ENCODE assay signal across 7 mouse cellular contexts in genomic region chrX:74429290-74429821, GRCm38 (mm10). TPM values are rescaled to one million over a fixed set of nuclear protein-coding genes. Genes with fewer than 3 reads are reported as not detected.
A peak's percentile ranks its signal among the peaks of the same experiment; 100 is the strongest.
DNase-seq lines count a peak whose midpoint lies in the region; ATAC-seq lines count a peak whose summit lies in the region.

No protein-coding gene starts in this region.

- 21% methylated on average over 22 of the region's 22 CpGs for WGBS in intestine, embryonic 16.5 days

- H3K27ac ChIP-seq in intestine, embryonic 16.5 days (ENCODE audit: low read length), result peak overlapping the region; percentile 89

- H3K9ac ChIP-seq in intestine, embryonic 16.5 days (ENCODE audit: low read depth, low read length), result peak overlapping the region; percentile 71

- no peaks in the 10 kb centered on the region for H3K36me3 ChIP-seq in intestine, embryonic 16.5 days (ENCODE audit: control insufficient read depth, insufficient read depth, low read length)

- peak; percentile 48 to 56 for DNase-seq in adrenal gland, adult 18-20 months (ENCODE audit: low spot score in 2 of 2)
- peak; percentile 85 for DNase-seq in embryo, embryonic 11 days
- peak; percentile 29 to 47 for DNase-seq in gastrocnemius, postnatal 4 days (ENCODE audit: low spot score in 2 of 2)
- peak; percentile 73 to 82 for DNase-seq in left cerebral cortex, postnatal 25 days (ENCODE audit: low spot score in 2 of 2)
- peak; percentile 76 for DNase-seq in mesoderm, embryonic 11.5 days (ENCODE audit: low read depth, low spot score)
- DNase-seq in right cerebral cortex, postnatal 36 days (ENCODE audit: low spot score in 2 of 2), result peak; percentile 47 to 71

- H3K4me2 ChIP-seq in intestine, embryonic 16.5 days (ENCODE audit: low read depth, low read length), result peak overlapping the region; percentile 63

- H3K4me1 ChIP-seq in intestine, embryonic 16.5 days (ENCODE audit: control insufficient read depth, insufficient read depth, low read length), result no peaks in the 10 kb centered on the region

- no peaks in the 10 kb centered on the region for H3K27me3 ChIP-seq in intestine, embryonic 16.5 days (replicated peaks; ENCODE audit: control insufficient read depth, insufficient read depth, low read length)

- peak overlapping the region; percentile 60 for H3K4me3 ChIP-seq in intestine, embryonic 16.5 days (ENCODE audit: low read length)

- peak; percentile 82 for ATAC-seq in intestine, embryonic 16.5 days

- no peaks in the 10 kb centered on the region for H3K9me3 ChIP-seq in intestine, embryonic 16.5 days (ENCODE audit: control insufficient read depth, low read length)

- intact Hi-C loops in left cerebral cortex, postnatal 25 days (cut with DNase I), result no loop called here

RNA-seq across cellular contexts. Expression of gene G6pdx, which starts 0.4 kb away (rescaled TPM):
- total RNA-seq in adrenal gland, adult 18-20 months (2021), result 100 to 1,000 TPM; 195 to 261 TPM
- 10 to 100 TPM; 14.0 to 16.2 TPM for total RNA-seq in gastrocnemius, postnatal 4 days (2021)
- polyA plus RNA-seq in intestine, embryonic 16.5 days (2015; fragmentation: Nextera tagmentation; extraction: Ambion mirVana), result 41.3 and 46.1 TPM in 2 replicates
- 10 to 100 TPM; 23.8 to 26.0 TPM for total RNA-seq in left cerebral cortex, postnatal 25 days (2021)

RNA-seq across cellular contexts. Expression of gene Ikbkg, which starts 36.3 kb away (rescaled TPM):
- total RNA-seq in adrenal gland, adult 18-20 months (2021), result 10 to 100 TPM; 56.8 to 63.6 TPM
- total RNA-seq in gastrocnemius, postnatal 4 days (2021), result 10 to 100 TPM; 35.2 to 39.4 TPM
- polyA plus RNA-seq in intestine, embryonic 16.5 days (2015; fragmentation: Nextera tagmentation; extraction: Ambion mirVana), result 20.8 and 21.6 TPM in 2 replicates
- total RNA-seq in left cerebral cortex, postnatal 25 days (2021), result 10 to 100 TPM; 50.0 to 51.5 TPM

RNA-seq across cellular contexts. Expression of gene Fam3a, which starts 36.3 kb away (rescaled TPM):
- total RNA-seq in adrenal gland, adult 18-20 months (2021), result 10 to 100 TPM; 26.7 to 27.1 TPM
- total RNA-seq in gastrocnemius, postnatal 4 days (2021), result 10 to 100 TPM; 20.7 to 26.2 TPM
- 30.6 and 34.6 TPM in 2 replicates for polyA plus RNA-seq in intestine, embryonic 16.5 days (2015; fragmentation: Nextera tagmentation; extraction: Ambion mirVana)
- 10 to 100 TPM; 17.4 to 19.3 TPM for total RNA-seq in left cerebral cortex, postnatal 25 days (2021)

RNA-seq across cellular contexts. Expression of gene Gm6880, which starts 51.8 kb away (rescaled TPM):
- not detected for total RNA-seq in adrenal gland, adult 18-20 months (2021)
- not detected for total RNA-seq in gastrocnemius, postnatal 4 days (2021)
- not detected in 2 replicates for polyA plus RNA-seq in intestine, embryonic 16.5 days (2015; fragmentation: Nextera tagmentation; extraction: Ambion mirVana)
- total RNA-seq in left cerebral cortex, postnatal 25 days (2021), result not detected

RNA-seq across cellular contexts. Expression of gene Slc10a3, which starts 56.2 kb away (rescaled TPM):
- 10 to 100 TPM; 19.0 to 20.5 TPM for total RNA-seq in adrenal gland, adult 18-20 months (2021)
- total RNA-seq in gastrocnemius, postnatal 4 days (2021), result 1 to 10 TPM; 5.5 to 6.7 TPM
- polyA plus RNA-seq in intestine, embryonic 16.5 days (2015; fragmentation: Nextera tagmentation; extraction: Ambion mirVana), result 16.9 and 17.6 TPM in 2 replicates
- total RNA-seq in left cerebral cortex, postnatal 25 days (2021), result 1 to 10 TPM; 2.7 to 3.7 TPM

Comparison
In these comparisons a context has a peak if more than half of its experiments do, and no peak if none do; other contexts are left out.
1. Peak in every context shown above with its lines: DNase-seq, ATAC-seq, H3K4me3 ChIP-seq and H3K27ac ChIP-seq.
2. RNA of gene G6pdx, which starts 0.4 kb away (total RNA-seq): 195 to 261 TPM in adrenal gland, adult 18-20 months; 23.8 to 26.0 TPM in left cerebral cortex, postnatal 25 days and 14.0 to 16.2 TPM in gastrocnemius, postnatal 4 days; every median in the first group is over 4 times any median in the second.